Mouse (Mus musculus): ENCODE data around the gene Vmp1. TPM values are rescaled to one million over a fixed set of nuclear protein-coding genes. Genes with fewer than 3 reads are reported as not detected.

The Vmp1 gene
- polyA plus RNA-seq, 1 experiment from 2014 or later, result 88.7 TPM

DNA sequence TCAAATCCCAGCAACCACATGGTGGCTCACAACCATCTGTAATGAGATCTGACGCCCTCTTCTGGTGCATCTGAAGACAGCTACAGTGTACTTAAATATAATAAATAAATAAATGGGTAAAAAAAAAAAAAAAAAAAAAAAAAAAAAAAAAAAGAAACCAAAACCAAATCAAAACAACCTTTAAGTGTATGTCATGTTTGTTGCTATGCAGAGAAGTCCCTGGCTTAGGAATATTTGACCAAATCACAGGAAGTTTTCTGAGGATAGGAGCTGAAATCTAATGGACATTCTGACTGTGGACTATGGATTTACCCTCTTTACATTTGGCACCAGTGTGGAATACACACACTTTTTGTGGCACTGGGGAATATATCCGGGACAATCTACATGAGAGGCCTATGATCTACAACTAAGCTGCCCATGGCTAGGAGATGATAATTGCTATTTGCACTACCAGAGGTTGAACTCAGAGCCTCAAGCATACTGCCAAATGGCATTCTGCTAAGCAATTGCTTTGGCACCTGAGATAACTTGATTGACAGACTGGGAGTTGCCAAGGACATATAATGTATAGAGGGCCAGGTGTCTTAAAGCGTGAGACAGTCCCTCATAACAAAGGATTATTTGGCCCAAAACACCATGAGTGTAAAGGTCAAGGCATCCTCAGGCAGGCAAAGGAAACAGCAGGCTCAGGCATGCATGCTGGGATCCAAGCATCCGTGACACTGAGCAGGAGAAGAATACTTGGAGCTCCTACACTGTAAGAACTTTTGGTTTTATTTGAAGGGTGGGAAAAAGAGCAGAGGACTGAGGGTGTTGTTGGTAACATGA is 84.0 kb downstream of the Vmp1 start:
- H3K36me3 ChIP-seq (ENCODE audit: control insufficient read depth, insufficient read depth, low read length), result no peaks in the 10 kb centered on the region
- WGBS, result 73% methylated on average over 4 of the region's 4 CpGs
- no peak for DNase-seq (ENCODE audit: low spot score)
- H3K9me3 ChIP-seq (ENCODE audit: control insufficient read depth, low read length), result no peaks in the 10 kb centered on the region
- no peak overlapping the region for H3K4me2 ChIP-seq (ENCODE audit: low read depth, severe bottlenecking)
- no peaks in the 10 kb centered on the region for H3K4me1 ChIP-seq (ENCODE audit: control insufficient read depth, insufficient read depth, low read length)
- H3K27me3 ChIP-seq (ENCODE audit: control insufficient read depth, insufficient read depth, low read length), result no peaks in the 10 kb centered on the region
- H3K27ac ChIP-seq (replicated peaks; ENCODE audit: low read depth, low read length), result no peak overlapping the region
- ATAC-seq (ENCODE audit: insufficient number of reproducible peaks, low FRiP score, low TSS enrichment, low read depth), result no peak
- H3K4me3 ChIP-seq (ENCODE audit: low read depth, low read length), result no peak overlapping the region
- H3K9ac ChIP-seq (ENCODE audit: low read length), result no peak overlapping the region

DNA sequence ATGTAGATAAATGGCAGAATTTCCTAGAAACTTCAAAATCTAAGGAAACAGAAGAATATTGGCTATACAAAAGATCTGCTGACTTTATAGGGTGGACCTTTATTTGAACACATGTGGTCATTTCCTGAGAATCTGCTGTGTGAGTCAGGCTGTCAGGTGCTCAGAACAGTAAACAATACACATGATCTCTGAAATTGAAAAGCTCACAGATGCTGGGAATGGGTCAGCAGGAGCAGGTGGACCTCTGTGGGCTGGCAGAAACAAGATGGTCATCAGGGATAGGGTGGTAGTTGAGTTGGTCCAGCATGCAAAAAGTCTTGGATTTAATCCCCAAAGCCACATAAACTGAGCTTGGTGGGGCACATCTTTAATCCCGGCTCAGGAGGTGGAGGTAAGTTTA is 85.1 kb downstream of the Vmp1 start:
- no peaks in the 10 kb centered on the region for H3K4me1 ChIP-seq (ENCODE audit: control insufficient read depth, insufficient read depth, low read length)
- H3K4me3 ChIP-seq (ENCODE audit: low read depth, low read length), result no peak overlapping the region
- H3K9ac ChIP-seq (ENCODE audit: low read length), result no peak overlapping the region
- no peak overlapping the region for H3K27ac ChIP-seq (replicated peaks; ENCODE audit: low read depth, low read length)
- H3K36me3 ChIP-seq (ENCODE audit: control insufficient read depth, insufficient read depth, low read length), result no peaks in the 10 kb centered on the region
- WGBS, result 83% methylated on average over 1 of the region's 1 CpGs
- H3K4me2 ChIP-seq (ENCODE audit: low read depth, severe bottlenecking), result no peak overlapping the region
- H3K27me3 ChIP-seq (ENCODE audit: control insufficient read depth, insufficient read depth, low read length), result no peaks in the 10 kb centered on the region
- DNase-seq (ENCODE audit: low spot score), result no peak
- ATAC-seq (ENCODE audit: insufficient number of reproducible peaks, low FRiP score, low TSS enrichment, low read depth), result no peak
- H3K9me3 ChIP-seq (ENCODE audit: control insufficient read depth, low read length), result no peaks in the 10 kb centered on the region

DNA sequence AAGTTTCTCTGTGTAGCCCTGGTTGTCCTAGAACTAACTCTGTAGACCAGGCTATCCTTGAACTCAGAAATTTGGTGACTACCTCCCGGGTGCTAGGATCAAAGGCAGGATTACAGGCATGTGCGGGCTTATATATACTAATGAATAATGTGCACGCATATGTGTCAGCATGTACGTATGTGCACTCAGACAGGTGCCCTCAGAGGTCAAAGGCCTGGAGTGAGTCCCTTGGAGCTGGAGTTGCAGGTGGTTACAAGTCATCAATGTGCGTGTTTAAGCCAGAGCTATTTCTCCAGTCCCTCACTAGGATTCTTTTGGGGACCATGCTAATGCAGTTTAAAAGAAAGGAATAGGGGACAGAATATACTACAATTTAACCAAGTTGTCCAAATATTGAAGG is 85.5 kb downstream of the Vmp1 start:
- H3K4me3 ChIP-seq (ENCODE audit: low read depth, low read length), result no peak overlapping the region
- WGBS, result 75% methylated on average over 5 of the region's 5 CpGs
- H3K27me3 ChIP-seq (ENCODE audit: control insufficient read depth, insufficient read depth, low read length), result no peaks in the 10 kb centered on the region
- ATAC-seq (ENCODE audit: insufficient number of reproducible peaks, low FRiP score, low TSS enrichment, low read depth) (no peak), DNase-seq (ENCODE audit: low spot score) (no peak)
- H3K9ac ChIP-seq (ENCODE audit: low read length), result no peak overlapping the region
- no peak overlapping the region for H3K4me2 ChIP-seq (ENCODE audit: low read depth, severe bottlenecking)
- H3K36me3 ChIP-seq (ENCODE audit: control insufficient read depth, insufficient read depth, low read length), result no peaks in the 10 kb centered on the region
- no peaks in the 10 kb centered on the region for H3K9me3 ChIP-seq (ENCODE audit: control insufficient read depth, low read length)
- H3K4me1 ChIP-seq (ENCODE audit: control insufficient read depth, insufficient read depth, low read length), result peaks cover 1% of the 10 kb centered on the region; the same call in 1 of the 2 replicates
- no peak overlapping the region for H3K27ac ChIP-seq (replicated peaks; ENCODE audit: low read depth, low read length)

GRCm38 (mm10) chr11:86596976-86597375 is 86.7 kb downstream of the Vmp1 start:
- ATAC-seq (ENCODE audit: insufficient number of reproducible peaks, low FRiP score, low TSS enrichment, low read depth) (no peak), DNase-seq (ENCODE audit: low spot score) (no peak)
- Histone ChIP-seq H3K27me3 (ENCODE audit: control insufficient read depth, insufficient read depth, low read length) (no peaks in the 10 kb centered on the region), H3K4me1 (ENCODE audit: control insufficient read depth, insufficient read depth, low read length) (peaks cover 3% of the 10 kb centered on the region; the same call in 1 of the 2 replicates), H3K4me2 (ENCODE audit: low read depth, severe bottlenecking) (no peak overlapping the region), H3K4me3 (ENCODE audit: low read depth, low read length) (no peak overlapping the region), H3K27ac (replicated peaks; ENCODE audit: low read depth, low read length) (no peak overlapping the region), H3K9ac (ENCODE audit: low read length) (no peak overlapping the region), H3K36me3 (ENCODE audit: control insufficient read depth, insufficient read depth, low read length) (no peaks in the 10 kb centered on the region), H3K9me3 (ENCODE audit: control insufficient read depth, low read length) (no peaks in the 10 kb centered on the region)
- WGBS, result 92% methylated on average over 3 of the region's 3 CpGs

GRCm38 (mm10) chr11:86596187-86596960 is 87.3 kb downstream of the Vmp1 start:
- Histone ChIP-seq H3K27ac (replicated peaks; ENCODE audit: low read depth, low read length) (no peak overlapping the region), H3K27me3 (ENCODE audit: control insufficient read depth, insufficient read depth, low read length) (no peaks in the 10 kb centered on the region), H3K9me3 (ENCODE audit: control insufficient read depth, low read length) (no peaks in the 10 kb centered on the region), H3K4me1 (ENCODE audit: control insufficient read depth, insufficient read depth, low read length) (peaks cover 3% of the 10 kb centered on the region; the same call in 1 of the 2 replicates), H3K36me3 (ENCODE audit: control insufficient read depth, insufficient read depth, low read length) (no peaks in the 10 kb centered on the region), H3K4me3 (ENCODE audit: low read depth, low read length) (no peak overlapping the region), H3K4me2 (ENCODE audit: low read depth, severe bottlenecking) (no peak overlapping the region), H3K9ac (ENCODE audit: low read length) (no peak overlapping the region)
- ATAC-seq (ENCODE audit: insufficient number of reproducible peaks, low FRiP score, low TSS enrichment, low read depth) (no peak), DNase-seq (ENCODE audit: low spot score) (no peak)
- WGBS, result 86% methylated on average over 7 of the region's 7 CpGs

DNA sequence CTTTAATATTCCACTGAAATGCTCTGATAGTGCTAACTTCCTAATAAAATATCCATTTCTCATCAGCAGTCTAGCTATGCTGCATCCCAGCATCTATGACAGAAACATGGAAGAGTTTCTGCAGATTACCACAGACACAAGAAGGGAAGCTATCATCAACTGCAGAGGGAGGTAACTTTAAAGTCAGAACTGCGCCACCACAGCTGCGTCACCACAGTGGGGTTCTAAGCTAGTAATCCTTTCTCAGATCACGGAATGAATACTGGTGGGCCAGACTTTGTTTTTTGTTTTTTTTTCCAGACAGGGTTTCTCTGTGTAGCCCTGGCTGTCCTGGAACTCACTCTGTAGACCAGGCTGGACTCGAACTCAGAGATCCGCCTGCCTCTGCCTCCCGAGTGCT is 88.3 kb downstream of the Vmp1 start:
- 93% methylated on average over 6 of the region's 6 CpGs for WGBS
- Histone ChIP-seq H3K9ac (ENCODE audit: low read length) (no peak overlapping the region), H3K4me2 (ENCODE audit: low read depth, severe bottlenecking) (no peak overlapping the region), H3K9me3 (ENCODE audit: control insufficient read depth, low read length) (no peaks in the 10 kb centered on the region), H3K27me3 (ENCODE audit: control insufficient read depth, insufficient read depth, low read length) (no peaks in the 10 kb centered on the region), H3K27ac (replicated peaks; ENCODE audit: low read depth, low read length) (no peak overlapping the region), H3K4me1 (ENCODE audit: control insufficient read depth, insufficient read depth, low read length) (peaks cover 3% of the 10 kb centered on the region; the same call in 1 of the 2 replicates), H3K4me3 (ENCODE audit: low read depth, low read length) (no peak overlapping the region), H3K36me3 (ENCODE audit: control insufficient read depth, insufficient read depth, low read length) (no peaks in the 10 kb centered on the region)
- ATAC-seq (ENCODE audit: insufficient number of reproducible peaks, low FRiP score, low TSS enrichment, low read depth) (no peak), DNase-seq (ENCODE audit: low spot score) (no peak)

DNA sequence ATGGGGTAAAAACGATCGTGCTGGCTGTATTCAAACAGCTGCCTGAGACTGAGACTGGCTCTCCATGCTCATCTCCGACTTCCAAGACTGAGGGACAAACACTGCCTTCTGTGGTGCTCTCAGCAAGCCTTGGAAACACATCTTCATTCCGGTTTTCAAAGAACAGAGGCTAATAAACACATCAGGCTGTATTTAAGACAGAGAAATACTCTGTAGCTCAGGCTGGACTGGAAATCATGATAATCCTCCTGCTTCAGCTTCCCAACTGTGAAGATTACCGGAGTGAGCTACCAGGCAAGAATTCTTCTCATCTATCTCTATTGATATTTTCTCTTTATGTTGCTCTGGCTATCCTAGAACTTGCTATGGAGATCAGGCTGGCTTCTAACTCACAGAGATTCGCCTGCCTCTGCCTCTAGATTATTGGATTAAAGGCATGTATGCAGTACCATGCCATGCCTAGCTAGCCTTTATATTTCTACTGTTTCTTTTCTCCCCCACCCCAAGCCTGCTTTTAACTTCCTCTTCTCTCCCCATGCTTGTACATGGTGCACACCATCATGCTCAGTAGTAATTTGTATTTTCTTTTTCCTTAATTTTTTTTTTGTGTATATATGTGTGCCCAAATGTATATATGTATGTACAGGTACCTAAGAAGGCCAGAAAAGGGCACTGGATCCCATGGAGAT is 89.3 kb downstream of the Vmp1 start:
- Histone ChIP-seq H3K9me3 (ENCODE audit: control insufficient read depth, low read length) (no peaks in the 10 kb centered on the region), H3K36me3 (ENCODE audit: control insufficient read depth, insufficient read depth, low read length) (no peaks in the 10 kb centered on the region), H3K4me3 (ENCODE audit: low read depth, low read length) (no peak overlapping the region), H3K27me3 (ENCODE audit: control insufficient read depth, insufficient read depth, low read length) (no peaks in the 10 kb centered on the region), H3K4me1 (ENCODE audit: control insufficient read depth, insufficient read depth, low read length) (peaks cover 3% of the 10 kb centered on the region; the same call in 1 of the 2 replicates), H3K9ac (ENCODE audit: low read length) (no peak overlapping the region), H3K4me2 (ENCODE audit: low read depth, severe bottlenecking) (no peak overlapping the region), H3K27ac (replicated peaks; ENCODE audit: low read depth, low read length) (no peak overlapping the region)
- DNase-seq (ENCODE audit: low spot score) (no peak), ATAC-seq (ENCODE audit: insufficient number of reproducible peaks, low FRiP score, low TSS enrichment, low read depth) (no peak)
- WGBS, result 85% methylated on average over 6 of the region's 6 CpGs

- H3K4me2 ChIP-seq (ENCODE audit: low read depth, severe bottlenecking), result no peak overlapping the region
- DNase-seq (ENCODE audit: low spot score), result no peak
- H3K27ac ChIP-seq (replicated peaks; ENCODE audit: low read depth, low read length), result no peak overlapping the region
- H3K9me3 ChIP-seq (ENCODE audit: control insufficient read depth, low read length), result no peaks in the 10 kb centered on the region
- H3K4me1 ChIP-seq (ENCODE audit: control insufficient read depth, insufficient read depth, low read length), result peaks cover 3% of the 10 kb centered on the region; the same call in 1 of the 2 replicates
- H3K36me3 ChIP-seq (ENCODE audit: control insufficient read depth, insufficient read depth, low read length), result no peaks in the 10 kb centered on the region
- H3K27me3 ChIP-seq (ENCODE audit: control insufficient read depth, insufficient read depth, low read length), result no peaks in the 10 kb centered on the region
- 95% methylated on average over 5 of the region's 5 CpGs for WGBS
- no peak overlapping the region for H3K9ac ChIP-seq (ENCODE audit: low read length)
- ATAC-seq (ENCODE audit: insufficient number of reproducible peaks, low FRiP score, low TSS enrichment, low read depth), result no peak
- no peak overlapping the region for H3K4me3 ChIP-seq (ENCODE audit: low read depth, low read length)
These were observed 90.2 kb downstream of the Vmp1 start for GRCm38 (mm10) chr11:86593443-86593842.

All from limb, embryonic 11.5 days (tissue).